Mouse (Mus musculus): ENCODE measurements at regions not wholly inside any gene's neighbourhood (a gene's known extent, or its start where the extent isn't known, plus 50 kb on each side); places are given as distances from the start of the nearest gene placed in this dataset.

GRCm38 (mm10) chr16:24341736-24342135 is 51.6 kb upstream of the Lpp start:
- no peak for DNase-seq

DNA sequence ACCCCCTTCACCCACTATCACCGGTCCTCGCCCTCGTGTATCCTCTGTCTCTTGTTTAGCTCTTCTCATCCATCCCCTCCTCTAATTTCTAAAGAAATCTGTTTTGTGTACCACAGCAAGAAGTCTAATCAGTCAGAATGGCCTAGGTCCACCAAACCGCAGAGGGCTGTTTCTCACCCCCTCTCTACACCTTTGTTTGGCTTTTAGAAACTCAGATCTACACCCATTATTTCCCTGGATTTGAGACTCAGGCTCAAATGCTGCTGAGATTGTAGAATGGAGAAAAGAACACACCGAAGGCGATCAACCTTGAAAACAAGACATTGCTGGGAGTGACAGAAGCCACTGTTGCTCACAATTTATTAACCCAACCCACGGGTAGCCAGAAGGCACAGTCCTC is 52.7 kb upstream of the Lpp start:
- DNase-seq: no peak

- no peak for DNase-seq
Observed at GRCm38 (mm10) chr16:24339320-24340265, 53.7 kb upstream of the Lpp start.

DNA sequence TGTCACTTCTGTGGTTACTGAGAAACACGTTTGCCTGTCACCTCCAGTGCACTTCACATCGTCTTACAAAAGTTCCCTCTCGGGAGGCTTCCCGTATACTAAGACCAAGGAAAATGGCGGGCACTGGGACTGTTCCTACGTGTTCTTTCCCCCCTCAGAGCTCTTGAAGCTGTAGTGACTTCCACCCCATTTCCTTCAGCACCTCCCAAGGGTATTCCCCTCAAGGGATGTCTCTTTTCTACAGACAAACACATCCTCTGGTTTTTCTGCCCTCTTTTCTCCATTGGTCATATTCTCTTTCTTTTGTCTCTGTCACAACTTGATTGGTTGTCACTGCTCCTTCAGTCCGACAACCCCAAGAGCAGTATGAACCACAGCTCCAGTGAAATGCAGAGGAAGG is 54.9 kb upstream of the Lpp start:
- no peak for DNase-seq

- no peak for DNase-seq
Observed at GRCm38 (mm10) chr16:24334389-24334788, 58.9 kb upstream of the Lpp start.

- DNase-seq: no peak
Observed at GRCm38 (mm10) chr16:24331446-24332020, 61.8 kb upstream of the Lpp start.

DNA sequence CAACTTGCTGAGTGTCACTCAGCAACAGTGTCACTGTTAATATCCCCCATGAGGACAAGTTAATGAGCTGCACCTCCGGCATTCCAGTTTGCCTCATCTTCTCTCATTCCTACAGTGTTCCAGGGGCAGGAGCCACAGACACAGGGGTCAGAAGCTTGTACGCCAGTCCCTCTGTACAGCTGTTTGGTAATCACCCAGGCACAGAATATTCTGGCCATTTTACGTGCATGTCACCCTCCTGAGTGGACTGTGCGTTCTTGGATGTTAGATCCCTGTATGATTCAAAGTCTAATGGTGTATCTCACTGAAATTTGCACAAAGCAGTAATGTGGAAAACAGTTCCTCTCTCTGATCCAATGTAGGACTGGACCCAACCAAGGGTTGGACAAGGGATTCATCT is 66.7 kb upstream of the Lpp start:
- DNase-seq: no peak

DNA sequence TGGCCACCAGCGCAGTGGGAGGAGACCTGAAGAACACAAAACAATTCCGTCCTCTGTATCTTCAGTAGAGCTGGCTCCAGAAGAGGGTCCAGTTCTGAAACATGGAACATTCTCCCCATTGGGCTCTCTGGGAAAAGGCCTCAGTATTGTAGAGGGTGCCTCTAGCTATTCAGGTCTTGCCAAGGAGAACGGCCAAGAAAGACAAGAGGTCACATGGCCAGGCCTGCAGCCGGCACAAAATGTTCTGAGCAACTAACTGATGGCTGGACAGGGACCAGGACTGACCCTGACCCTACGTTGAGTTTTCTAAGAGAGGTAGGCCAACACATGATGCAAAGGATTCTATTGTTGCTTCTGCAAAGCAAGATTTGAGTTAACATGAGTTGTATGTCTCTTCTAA is 67.3 kb upstream of the Lpp start:
- DNase-seq: peak; percentile 33

GRCm38 (mm10) chr16:24324917-24325316 is 68.4 kb upstream of the Lpp start:
- DNase-seq: no peak

DNA sequence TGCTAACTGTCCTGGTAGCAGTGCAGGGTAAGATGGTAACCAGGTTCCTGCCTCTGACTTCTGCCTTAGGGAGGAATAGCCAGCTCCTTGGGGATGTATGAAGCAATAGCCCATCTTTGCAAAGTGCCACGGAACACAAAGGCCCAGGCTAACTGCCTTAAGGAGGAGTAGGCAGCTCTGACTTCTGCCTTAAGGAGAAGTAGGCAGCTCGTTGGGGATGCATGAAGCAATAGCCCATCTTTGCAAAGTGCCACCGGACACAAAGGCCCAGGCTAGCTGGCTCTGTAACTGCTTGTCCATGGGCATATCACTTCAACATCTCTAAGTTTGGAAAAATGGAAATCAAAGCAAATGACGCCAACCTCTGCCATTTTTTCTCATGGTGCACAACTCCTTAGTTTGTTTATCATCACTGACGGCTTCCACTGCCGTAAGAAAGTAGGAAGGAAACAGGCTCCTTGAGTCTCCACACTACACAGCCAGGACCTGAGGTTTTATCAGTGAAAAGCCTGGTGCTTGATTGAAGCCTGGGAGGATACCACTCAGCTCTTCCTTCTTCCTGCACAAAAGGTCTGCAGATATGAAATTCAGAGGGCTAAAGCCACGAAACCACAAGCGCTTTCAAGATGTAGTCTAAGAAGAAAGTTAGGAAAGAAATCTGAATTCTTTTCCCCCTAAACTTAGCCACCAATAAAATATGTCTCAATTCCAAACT is 74.4 kb upstream of the Lpp start:
- DNase-seq: no peak

- no peak for DNase-seq
Observed at GRCm38 (mm10) chr16:24313544-24314326, 79.6 kb upstream of the Lpp start.

DNA sequence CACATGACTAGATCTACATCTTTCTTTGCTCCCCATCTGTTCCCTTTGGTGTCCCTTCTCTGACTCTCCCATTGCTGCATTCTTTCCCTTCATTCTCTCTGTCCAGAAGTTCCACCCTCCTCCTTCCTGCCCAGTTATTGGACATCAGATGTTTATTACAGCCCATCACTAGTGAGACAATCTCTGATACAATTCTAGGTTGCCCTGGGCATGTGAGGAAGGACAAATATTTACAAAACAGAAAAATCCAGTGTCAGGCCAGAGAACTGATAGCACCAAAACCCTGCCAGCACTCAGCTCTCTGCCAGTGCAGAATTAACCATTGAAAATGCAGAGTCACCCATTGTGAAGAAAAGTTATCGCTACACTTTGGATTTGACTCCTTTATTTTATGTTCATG is 87.9 kb upstream of the Lpp start:
- DNase-seq: no peak

GRCm38 (mm10) chr16:24296790-24297189 is 96.5 kb upstream of the Lpp start:
- DNase-seq: no peak

DNA sequence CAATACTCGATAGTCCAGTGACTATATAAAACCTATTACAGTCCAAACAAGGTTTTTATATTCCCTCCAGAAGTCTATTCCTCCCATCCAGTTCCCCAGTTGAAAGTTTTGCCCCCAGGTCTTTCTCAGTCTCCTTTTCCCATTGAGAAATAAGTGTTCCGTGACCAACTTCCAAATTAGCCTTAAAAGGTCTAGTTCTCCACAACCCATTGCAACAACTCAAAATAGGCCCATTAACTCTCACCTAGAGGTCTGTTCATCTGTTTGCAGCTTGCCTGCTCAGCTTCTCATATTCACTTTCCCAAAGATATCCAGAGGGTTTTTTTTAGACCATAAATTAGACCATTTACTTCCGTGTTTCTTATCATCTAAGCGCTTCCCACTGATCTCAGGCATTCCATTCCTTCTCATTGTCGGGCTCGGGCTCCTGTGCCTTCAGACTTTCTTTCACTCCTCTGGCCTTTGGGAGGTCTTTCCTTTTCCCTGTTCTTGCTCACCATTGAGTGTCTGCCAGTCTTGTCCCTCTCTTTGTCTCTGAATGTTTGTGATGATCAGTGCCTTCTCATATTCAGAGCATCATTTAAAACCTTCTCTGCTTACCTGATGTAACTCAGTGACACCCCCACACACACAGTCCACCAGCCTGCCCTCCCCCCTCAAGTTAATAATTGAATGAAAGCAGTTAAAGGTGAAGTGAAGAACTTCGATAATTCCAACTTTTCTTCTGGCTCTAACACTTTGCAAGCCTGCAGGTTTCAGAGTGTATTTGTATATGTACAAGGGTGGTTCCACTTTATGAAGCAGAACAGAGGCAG is 97.5 kb upstream of the Lpp start:
- DNase-seq: no peak

DNA sequence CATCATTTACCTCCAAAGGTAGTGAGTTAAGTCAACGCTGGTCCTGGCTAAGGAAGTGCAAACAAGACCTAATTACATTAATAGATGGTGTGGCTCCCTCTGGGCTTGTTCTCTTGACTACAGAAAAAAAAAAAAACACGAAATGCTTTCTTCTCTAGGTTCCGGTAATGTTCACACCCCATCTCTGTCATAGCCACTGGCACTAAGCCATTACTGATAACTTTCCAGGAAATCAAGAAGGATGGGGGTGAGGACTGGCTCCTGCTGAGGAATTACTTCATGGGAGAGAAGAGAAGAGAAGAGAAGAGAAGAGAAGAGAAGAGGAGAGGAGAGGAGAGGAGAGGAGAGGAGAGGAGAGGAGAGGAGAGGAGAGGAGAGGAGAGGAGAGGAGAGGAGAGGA is 109.1 kb upstream of the Lpp start:
- DNase-seq: no peak

GRCm38 (mm10) chr16:24282194-24282683 is 111.1 kb upstream of the Lpp start:
- DNase-seq: peak; percentile 53

GRCm38 (mm10) chr16:24281561-24281960 is 111.7 kb upstream of the Lpp start:
- no peak for DNase-seq

DNA sequence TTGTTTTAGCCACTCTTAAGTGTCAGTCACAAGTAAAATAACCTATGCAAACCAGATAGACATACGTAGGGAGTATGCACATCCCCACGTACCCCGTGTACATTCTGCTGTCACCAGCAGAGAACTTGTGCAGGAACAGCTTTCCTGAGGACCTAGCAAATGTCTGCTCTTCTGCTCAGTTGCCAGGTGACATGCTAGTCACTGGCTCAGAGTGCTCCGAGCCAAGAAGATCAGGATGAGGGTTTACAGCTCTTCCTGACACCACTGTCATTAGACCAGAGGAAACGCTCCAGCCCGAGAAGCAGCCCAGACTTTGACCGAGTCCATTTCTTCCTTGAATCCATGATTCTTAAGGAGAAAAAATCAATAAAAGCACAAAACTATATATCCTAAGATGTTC is 115.5 kb upstream of the Lpp start:
- peak; percentile 41 for DNase-seq

DNA sequence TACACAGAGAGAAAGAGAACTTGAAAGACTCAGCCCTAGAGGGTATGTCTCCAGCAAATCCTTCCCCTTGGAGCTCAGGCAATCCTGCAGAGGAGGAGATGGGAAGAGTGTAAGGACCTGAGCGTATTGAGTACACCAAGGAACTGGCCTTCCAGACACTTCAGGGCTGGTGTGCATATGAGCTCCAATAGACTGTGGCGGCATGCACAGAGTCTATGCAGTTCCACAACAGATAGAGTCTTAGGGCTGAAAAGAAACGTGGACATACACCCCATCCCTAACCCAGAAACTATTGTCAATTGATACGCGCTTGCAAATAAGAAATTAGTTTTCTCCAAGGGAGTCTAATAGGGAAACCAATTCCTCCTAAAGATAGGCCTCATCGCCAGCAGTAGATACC is 130.6 kb upstream of the Lpp start:
- DNase-seq: no peak

GRCm38 (mm10) chr16:24259711-24260230 is 133.5 kb upstream of the Lpp start:
- no peak for DNase-seq

- DNase-seq: no peak
Observed at GRCm38 (mm10) chr16:24258991-24259390, 134.3 kb upstream of the Lpp start.

DNA sequence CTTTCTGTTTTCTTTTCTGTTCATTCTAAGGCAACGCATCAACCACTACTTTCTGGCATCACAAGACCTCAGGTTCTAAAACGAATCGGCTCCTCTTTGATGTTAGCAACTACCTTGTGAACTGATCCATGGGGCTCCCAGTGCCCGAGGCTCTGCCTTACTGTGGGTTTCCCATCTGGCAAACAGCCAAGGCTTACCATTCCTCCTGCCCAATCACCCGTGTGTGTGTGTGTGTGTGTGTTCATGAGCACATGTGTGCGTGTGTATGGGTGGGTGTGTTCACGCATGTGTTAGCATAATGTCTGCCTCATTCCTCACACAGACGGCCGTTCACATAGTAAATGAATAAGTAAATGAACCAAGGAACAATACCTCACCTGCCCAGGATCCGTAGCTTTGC is 138.3 kb upstream of the Lpp start:
- no peak for DNase-seq

Measured in cerebellum, adult 9-10 months (tissue).